Comparison of ENCODE assay signal across 8 mouse cellular contexts in genomic region chr12:25027416-25027815, GRCm38 (mm10). TPM values are rescaled to one million over a fixed set of nuclear protein-coding genes. Genes with fewer than 3 reads are reported as not detected.
DNase-seq lines count a peak whose midpoint lies in the region; ATAC-seq and TF ChIP-seq lines count a peak whose summit lies in the region.
"Had no signal": no experiment of that assay in that cellular context is flagged by ENCODE, and none has a peak within 500 bp of the region (broad histone marks: within the 10 kb centered on the region; RNA-seq: fewer than 3 reads in every experiment).

No protein-coding gene starts in this region.

- peak; percentile 83 for ATAC-seq in CD4-positive, CD25-positive, alpha-beta regulatory T cell, adult 4 months
- peak; percentile 18; the same call in 1 of the 2 replicates for ATAC-seq in intestine, embryonic 16.5 days
- peak; percentile 31; the same call in 1 of the 2 replicates for ATAC-seq in liver, postnatal 0 days

- H3K4me2 ChIP-seq in intestine, embryonic 16.5 days (ENCODE audit: low read depth, low read length) = no peak overlapping the region
- no peak overlapping the region for H3K4me2 ChIP-seq in liver, postnatal 0 days (ENCODE audit: low read depth, low read length)
- H3K4me2 ChIP-seq: hindbrain, embryonic 15.5 days had no signal

- H3K36me3 ChIP-seq in intestine, embryonic 16.5 days (ENCODE audit: control insufficient read depth, insufficient read depth, low read length) = no peaks in the 10 kb centered on the region
- peaks cover 12% of the 10 kb centered on the region for H3K36me3 ChIP-seq in liver, postnatal 0 days (replicated peaks; ENCODE audit: insufficient read depth, low read length)

- H3K9ac ChIP-seq in intestine, embryonic 16.5 days (ENCODE audit: low read depth, low read length) = no peak overlapping the region
- H3K9ac ChIP-seq in liver, postnatal 0 days (replicated peaks) = no peak overlapping the region
- H3K9ac ChIP-seq: hindbrain, embryonic 15.5 days had no signal

- no peaks in the 10 kb centered on the region for H3K9me3 ChIP-seq in intestine, embryonic 16.5 days (ENCODE audit: control insufficient read depth, low read length)
- H3K9me3 ChIP-seq in liver, postnatal 0 days (ENCODE audit: low read length) = no peaks in the 10 kb centered on the region
- H3K9me3 ChIP-seq: hindbrain, embryonic 15.5 days had no signal

- H3K27ac ChIP-seq in intestine, embryonic 16.5 days (ENCODE audit: low read length) = no peak overlapping the region
- no peak overlapping the region for H3K27ac ChIP-seq in liver, postnatal 0 days (ENCODE audit: low read depth)
- H3K27ac ChIP-seq: hindbrain, embryonic 15.5 days had no signal

- peak; percentile 83 for TF ChIP-seq CTCF in liver, postnatal 0 days (IDR thresholded peaks at IDR 0.05; ENCODE audit: low read depth)

- H3K27me3 ChIP-seq in intestine, embryonic 16.5 days (replicated peaks; ENCODE audit: control insufficient read depth, insufficient read depth, low read length) = no peaks in the 10 kb centered on the region
- no peaks in the 10 kb centered on the region for H3K27me3 ChIP-seq in liver, postnatal 0 days (ENCODE audit: insufficient read depth, low read length)
- H3K27me3 ChIP-seq: hindbrain, embryonic 15.5 days had no signal

- 21% methylated on average over 2 of the region's 2 CpGs for WGBS in intestine, embryonic 16.5 days
- 44% methylated on average over 2 of the region's 2 CpGs for WGBS in liver, postnatal 0 days (ENCODE audit: insufficient replicate concordance)

- H3K4me1 ChIP-seq in intestine, embryonic 16.5 days (ENCODE audit: control insufficient read depth, insufficient read depth, low read length) = no peaks in the 10 kb centered on the region
- no peaks in the 10 kb centered on the region for H3K4me1 ChIP-seq in liver, postnatal 0 days (ENCODE audit: insufficient read depth)
- H3K4me1 ChIP-seq: hindbrain, embryonic 15.5 days had no signal

- TF ChIP-seq EP300 in liver, postnatal 0 days (IDR thresholded peaks at IDR 0.05; ENCODE audit: low read depth) = no peak

- DNase-seq in NIH3T3 (ENCODE audit: low read depth) = peak; percentile 77
- peak; percentile 33 for DNase-seq in cerebellum, adult 9-11 months
- DNase-seq in frontal cortex, postnatal 14 days (ENCODE audit: low spot score in 2 of 2) = peak; percentile 37 to 71
- DNase-seq in liver, postnatal 0 days = peak; percentile 50
- peak; percentile 17 for DNase-seq in ovary, postnatal 36 days (ENCODE audit: low spot score)

- H3K4me3 ChIP-seq in intestine, embryonic 16.5 days (ENCODE audit: low read length) = no peak overlapping the region
- H3K4me3 ChIP-seq in liver, postnatal 0 days (ENCODE audit: low read depth, low read length) = no peak overlapping the region
- H3K4me3 ChIP-seq: hindbrain, embryonic 15.5 days had no signal

RNA-seq across cellular contexts. Expression of gene Kidins220, which starts 52.7 kb away (rescaled TPM):
- polyA plus RNA-seq in CD4-positive, CD25-positive, alpha-beta regulatory T cell, adult 4 months (2017; shearing (Covaris generic)) = 10 to 100 TPM; 14.1 to 19.3 TPM
- polyA plus RNA-seq in intestine, embryonic 16.5 days (2015; fragmentation: Nextera tagmentation; extraction: Ambion mirVana) = 19.1 and 21.6 TPM in 2 replicates
- 3.7 and 4.4 TPM in 2 replicates for polyA plus RNA-seq in liver, postnatal 0 days (2015; fragmentation: Nextera tagmentation; extraction: Ambion mirVana)

Comparison
In these comparisons a context has a peak if more than half of its experiments do, and no peak if none do; other contexts are left out.
1. ATAC-seq: peak in every context shown above with its lines; median percentile 83 in CD4-positive, CD25-positive, alpha-beta regulatory T cell, adult 4 months; 31 in liver, postnatal 0 days; 18 in intestine, embryonic 16.5 days.
2. DNase-seq: peak in every context shown above with its lines; median percentile 77 in NIH3T3; 54 in frontal cortex, postnatal 14 days; 50 in liver, postnatal 0 days; 33 in cerebellum, adult 9-11 months; 17 in ovary, postnatal 36 days.